ENCODE assay signal across 8 mouse cellular contexts in genomic region chr8:120126357-120127161, GRCm38 (mm10). TPM values are rescaled to one million over a fixed set of nuclear protein-coding genes. Genes with fewer than 3 reads are reported as not detected.
DNase-seq lines count a peak whose midpoint lies in the region; ATAC-seq lines count a peak whose summit lies in the region.

No protein-coding gene starts in this region.

- H3K27ac ChIP-seq in hindbrain, embryonic 13.5 days = peak overlapping the region; percentile 19

- ATAC-seq in hindbrain, embryonic 13.5 days (ENCODE audit: low FRiP score) = no peak

- H3K9ac ChIP-seq in hindbrain, embryonic 13.5 days = peak overlapping the region; percentile 39; the same call in 1 of the 2 replicates

- H3K4me2 ChIP-seq in hindbrain, embryonic 13.5 days = no peak overlapping the region

- no peaks in the 10 kb centered on the region for H3K27me3 ChIP-seq in hindbrain, embryonic 13.5 days

- H3K9me3 ChIP-seq in hindbrain, embryonic 13.5 days = no peaks in the 10 kb centered on the region

- 26% methylated on average over 14 of the region's 14 CpGs for WGBS in hindbrain, embryonic 13.5 days

- peak; percentile 30 for DNase-seq in urinary bladder, postnatal 14 days (ENCODE audit: low spot score)
- no peak for DNase-seq in urinary bladder, adult 2 months (ENCODE audit: low spot score)
- DNase-seq in lung, adult 18-20 months = peak; percentile 55 to 67
- DNase-seq in layer of hippocampus, adult 11-12 months (ENCODE audit: low spot score) = no peak
- no peak for DNase-seq in c-Kit-positive CD71-positive TER-119-positive erythroid progenitor cells, embryonic 14.5 days (ENCODE audit: low spot score)
- DNase-seq in urinary bladder, postnatal 25 days (ENCODE audit: low spot score) = no peak
- DNase-seq in cerebellum, adult 11-12 months = no peak

- no peak overlapping the region for H3K4me3 ChIP-seq in hindbrain, embryonic 13.5 days

- peaks cover 58% of the 10 kb centered on the region for H3K4me1 ChIP-seq in hindbrain, embryonic 13.5 days (replicated peaks)

- H3K36me3 ChIP-seq in hindbrain, embryonic 13.5 days = no peaks in the 10 kb centered on the region

RNA-seq across cellular contexts. Expression of gene 6430548M08Rik, which starts 12.6 kb away (rescaled TPM):
- polyA plus RNA-seq in urinary bladder, adult 2 months (2012; rRNA removed) = 5.3 and 8.4 TPM in 2 replicates
- 23.2 and 24.8 TPM in 2 replicates for polyA plus RNA-seq in hindbrain, embryonic 13.5 days (2015; fragmentation: Nextera tagmentation; extraction: Ambion mirVana)

RNA-seq across cellular contexts. Expression of gene Zdhhc7, which starts 25.3 kb away (rescaled TPM):
- 35.9 and 38.7 TPM in 2 replicates for polyA plus RNA-seq in urinary bladder, adult 2 months (2012; rRNA removed)
- 27.9 and 29.3 TPM in 2 replicates for polyA plus RNA-seq in hindbrain, embryonic 13.5 days (2015; fragmentation: Nextera tagmentation; extraction: Ambion mirVana)

RNA-seq across cellular contexts. Expression of gene Fam92b, which starts 50.7 kb away (rescaled TPM):
- not detected in 2 replicates for polyA plus RNA-seq in urinary bladder, adult 2 months (2012; rRNA removed)
- polyA plus RNA-seq in hindbrain, embryonic 13.5 days (2015; fragmentation: Nextera tagmentation; extraction: Ambion mirVana) = 2.2 and 2.6 TPM in 2 replicates

Comparison
In these comparisons a context has a peak if more than half of its experiments do, and no peak if none do; other contexts are left out.
1. DNase-seq: peak in urinary bladder, postnatal 14 days (single experiment) and lung, adult 18-20 months (2 of 2); none in urinary bladder, adult 2 months (single experiment), layer of hippocampus, adult 11-12 months (single experiment), c-Kit-positive CD71-positive TER-119-positive erythroid progenitor cells, embryonic 14.5 days (single experiment), urinary bladder, postnatal 25 days (single experiment) and cerebellum, adult 11-12 months (single experiment).